Mouse (Mus musculus): Measurements from ENCODE around the gene Nicn1. TPM values are rescaled to one million over a fixed set of nuclear protein-coding genes. Genes with fewer than 3 reads are reported as not detected.

Nicn1 gene
- polyA plus RNA-seq, 1 experiment from 2014 or later: 34.3 TPM

GRCm38 (mm10) chr9:108343835-108344234 lies 53.6 kb downstream of the Nicn1 start:
- no peak for DNase-seq (ENCODE audit: extremely low spot score, low spot score)
- H3K27ac ChIP-seq: 0 out of 2 replicates have a peak overlapping the region, but pooled peaks have one; percentile 16
- no peaks in the 10 kb centered on the region for H3K9me3 ChIP-seq
- H3K27me3 ChIP-seq (ENCODE audit: poor library complexity, severe bottlenecking): no peaks in the 10 kb centered on the region
- H3K4me1 ChIP-seq: peaks cover 44% of the 10 kb centered on the region
- WGBS: 97% methylated on average over 1 of the region's 1 CpGs
- H3K36me3 ChIP-seq (replicated peaks): peaks cover 17% of the 10 kb centered on the region
- H3K4me3 ChIP-seq: no peak overlapping the region

- H3K36me3 ChIP-seq (replicated peaks): peaks cover 17% of the 10 kb centered on the region
- no peak for DNase-seq (ENCODE audit: extremely low spot score, low spot score)
- H3K27me3 ChIP-seq (ENCODE audit: poor library complexity, severe bottlenecking): no peaks in the 10 kb centered on the region
- 86% methylated on average over 4 of the region's 4 CpGs for WGBS
- no peak overlapping the region for H3K4me3 ChIP-seq
- H3K9me3 ChIP-seq: no peaks in the 10 kb centered on the region
- no peak overlapping the region for H3K27ac ChIP-seq
- peaks cover 46% of the 10 kb centered on the region for H3K4me1 ChIP-seq
These were observed 54.2 kb downstream of the Nicn1 start for GRCm38 (mm10) chr9:108344471-108344870.

Other genes starting within 250 kb of the Nicn1 start
- gene Gmppb, start 241.2 kb upstream of the Nicn1 start, polyA plus RNA-seq (2016; fragmentation: Nextera tagmentation; extraction: Ambion mirVana): 25.5 and 27.9 TPM in 2 replicates
- 2.3 and 3.4 TPM in 2 replicates for gene Amigo3, start 237.3 kb upstream of the Nicn1 start, polyA plus RNA-seq (2016; fragmentation: Nextera tagmentation; extraction: Ambion mirVana)
- 0.73 and 0.81 TPM in 2 replicates for gene Mst1, start 210.0 kb upstream of the Nicn1 start, polyA plus RNA-seq (2016; fragmentation: Nextera tagmentation; extraction: Ambion mirVana)
- gene Rnf123, start 207.1 kb upstream of the Nicn1 start, polyA plus RNA-seq (2016; fragmentation: Nextera tagmentation; extraction: Ambion mirVana): 32.8 and 36.2 TPM in 2 replicates
- 74.1 and 79.4 TPM in 2 replicates for gene Apeh, start 195.8 kb upstream of the Nicn1 start, polyA plus RNA-seq (2016; fragmentation: Nextera tagmentation; extraction: Ambion mirVana)
- gene Bsn, start 100.0 kb upstream of the Nicn1 start, polyA plus RNA-seq (2016; fragmentation: Nextera tagmentation; extraction: Ambion mirVana): 0.82 and 1.2 TPM in 2 replicates
- gene Dag1, start 26.5 kb upstream of the Nicn1 start, polyA plus RNA-seq (2016; fragmentation: Nextera tagmentation; extraction: Ambion mirVana): 74.0 and 76.4 TPM in 2 replicates
- gene Amt, start 6.4 kb downstream of the Nicn1 start, polyA plus RNA-seq (2016; fragmentation: Nextera tagmentation; extraction: Ambion mirVana): 34.8 and 40.0 TPM in 2 replicates
- 257 and 290 TPM in 2 replicates for gene Rhoa, start 15.7 kb downstream of the Nicn1 start, polyA plus RNA-seq (2016; fragmentation: Nextera tagmentation; extraction: Ambion mirVana)
- gene Tcta, start 15.7 kb downstream of the Nicn1 start, polyA plus RNA-seq (2016; fragmentation: Nextera tagmentation; extraction: Ambion mirVana): 13.4 and 13.8 TPM in 2 replicates
- 806 and 868 TPM in 2 replicates for gene Gpx1, start 48.5 kb downstream of the Nicn1 start, polyA plus RNA-seq (2016; fragmentation: Nextera tagmentation; extraction: Ambion mirVana)
- gene Usp4, start 57.4 kb downstream of the Nicn1 start, polyA plus RNA-seq (2016; fragmentation: Nextera tagmentation; extraction: Ambion mirVana): 132 and 133 TPM in 2 replicates
- gene 1700102P08Rik, start 102.4 kb downstream of the Nicn1 start, polyA plus RNA-seq (2016; fragmentation: Nextera tagmentation; extraction: Ambion mirVana): 0.60 and 0.65 TPM in 2 replicates
- 0.57 and 0.97 TPM in 2 replicates for gene Ccdc36, start 138.1 kb downstream of the Nicn1 start, polyA plus RNA-seq (2016; fragmentation: Nextera tagmentation; extraction: Ambion mirVana)
- gene BC048562, start 146.1 kb downstream of the Nicn1 start, polyA plus RNA-seq (2016; fragmentation: Nextera tagmentation; extraction: Ambion mirVana): not detected in 2 replicates
- gene Ccdc71, start 170.1 kb downstream of the Nicn1 start, polyA plus RNA-seq (2016; fragmentation: Nextera tagmentation; extraction: Ambion mirVana): 53.6 and 54.1 TPM in 2 replicates
- 33.1 and 40.3 TPM in 2 replicates for gene Klhdc8b, start 171.2 kb downstream of the Nicn1 start, polyA plus RNA-seq (2016; fragmentation: Nextera tagmentation; extraction: Ambion mirVana)
- 34.8 and 40.8 TPM in 2 replicates for gene Lamb2, start 189.3 kb downstream of the Nicn1 start, polyA plus RNA-seq (2016; fragmentation: Nextera tagmentation; extraction: Ambion mirVana)
- 76.1 and 79.9 TPM in 2 replicates for gene Usp19, start 200.2 kb downstream of the Nicn1 start, polyA plus RNA-seq (2016; fragmentation: Nextera tagmentation; extraction: Ambion mirVana)
- 113 and 117 TPM in 2 replicates for gene Qars, start 217.3 kb downstream of the Nicn1 start, polyA plus RNA-seq (2016; fragmentation: Nextera tagmentation; extraction: Ambion mirVana)
- gene Qrich1, start 226.4 kb downstream of the Nicn1 start, polyA plus RNA-seq (2016; fragmentation: Nextera tagmentation; extraction: Ambion mirVana): 160 and 164 TPM in 2 replicates